Mouse (Mus musculus) kidney, embryonic 15.5 days (tissue): Measurements from ENCODE around the gene Olfr860. TPM values are rescaled to one million over a fixed set of nuclear protein-coding genes. Genes with fewer than 3 reads are reported as not detected.
"Not testable (repeated sequence)": the region's sequence is repeated elsewhere in the genome, so short reads cannot be mapped to it uniquely, and the experiment has no call there.

Experiments used
- ATAC-seq: fragments of 200-750 bp; cut with Nextera tagmentation; replicated peaks from 2 replicates; pipeline ENCODE4 v1.8.0; 2017; ENCODE audit warnings: moderate TSS enrichment; ENCODE audit not compliant: low FRiP score
- H3K27ac ChIP-seq: fragments of 300-500 bp; sonication (generic); 2 replicates; pipeline ENCODE4 v1.5.1; 2015; ENCODE audit warnings: mild to moderate bottlenecking, inconsistent platforms
- H3K27me3 ChIP-seq: fragments of 300-500 bp; sonication (generic); 2 replicates; pipeline ENCODE4 v1.6.1; 2015; ENCODE audit warnings: inconsistent platforms
- H3K36me3 ChIP-seq: fragments of 300-500 bp; sonication (generic); 2 replicates; pipeline ENCODE4 v1.6.1; 2015; ENCODE audit warnings: inconsistent platforms
- H3K4me1 ChIP-seq: fragments of 300-500 bp; sonication (generic); 2 replicates; pipeline ENCODE4 v1.6.1; 2015; ENCODE audit warnings: inconsistent platforms
- H3K4me2 ChIP-seq: fragments of 300-500 bp; sonication (generic); 2 replicates; pipeline ENCODE4 v1.6.1; 2015; ENCODE audit warnings: moderate library complexity, mild to moderate bottlenecking, inconsistent platforms
- H3K4me3 ChIP-seq: fragments of 300-500 bp; sonication (generic); replicated peaks from 2 replicates; pipeline ENCODE4 v1.5.1; 2015; ENCODE audit warnings: mild to moderate bottlenecking, inconsistent platforms
- H3K9ac ChIP-seq: fragments of 300-500 bp; sonication (generic); 2 replicates; pipeline ENCODE4 v1.6.1; 2015; ENCODE audit warnings: mild to moderate bottlenecking, inconsistent platforms
- H3K9me3 ChIP-seq: fragments of 300-500 bp; sonication (generic); replicated peaks from 2 replicates; pipeline ENCODE4 v1.6.1; 2016; ENCODE audit warnings: inconsistent platforms
- WGBS: fragments of 180-500 bp; shearing (Covaris S2); methylation state at CpG from one replicate; pipeline ENCODE4 v1.1.7; 2015; ENCODE audit warnings: mixed read lengths; 5-methylcytosine and 5-hydroxymethylcytosine counted together
- polyA plus RNA-seq: library from polyadenylated mRNA; unstranded; fragments of >200 nt; fragmentation: Nextera tagmentation; extraction: Ambion mirVana; gene quantifications from 2 replicates; pipeline ENCODE4 v1.2.1, GENCODE M21; 2015

The Olfr860 gene
- not detected in 2 replicates for polyA plus RNA-seq

DNA sequence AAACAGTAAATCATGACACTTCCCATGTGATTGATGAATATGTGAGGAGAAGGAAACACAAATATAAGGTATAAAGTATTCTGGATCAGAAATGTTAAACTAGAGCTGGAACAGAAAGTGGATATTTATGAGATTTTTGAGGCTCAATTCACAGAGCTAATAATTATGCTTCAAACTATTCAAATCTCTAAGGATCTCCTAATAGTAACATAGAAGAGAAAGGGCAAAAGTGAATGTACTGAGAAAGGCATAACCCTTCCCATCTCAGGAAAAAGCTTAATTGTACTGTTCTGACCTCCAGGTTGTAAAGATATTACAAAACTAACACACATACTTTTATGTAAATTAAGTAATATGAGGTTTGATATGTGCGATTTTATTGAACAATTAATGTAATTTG lies at the start of gene Olfr860:
TSS of gene Olfr860 (minus strand) at position 101 of the 400 bp plus-strand sequence.
- Histone ChIP-seq H3K4me3 (no peak within 1 kb of the TSS), H3K4me1 (no peaks in the 10 kb centered on the region), H3K9me3 (no peaks in the 10 kb centered on the region), H3K27me3 (no peaks in the 10 kb centered on the region), H3K4me2 (no peak within 1 kb of the TSS), H3K36me3 (no peaks in the 10 kb centered on the region), H3K27ac (no peak within 1 kb of the TSS), H3K9ac (no peak within 1 kb of the TSS)
- WGBS = 72% methylated on average over 1 of the region's 1 CpGs
- no peak for ATAC-seq

DNA sequence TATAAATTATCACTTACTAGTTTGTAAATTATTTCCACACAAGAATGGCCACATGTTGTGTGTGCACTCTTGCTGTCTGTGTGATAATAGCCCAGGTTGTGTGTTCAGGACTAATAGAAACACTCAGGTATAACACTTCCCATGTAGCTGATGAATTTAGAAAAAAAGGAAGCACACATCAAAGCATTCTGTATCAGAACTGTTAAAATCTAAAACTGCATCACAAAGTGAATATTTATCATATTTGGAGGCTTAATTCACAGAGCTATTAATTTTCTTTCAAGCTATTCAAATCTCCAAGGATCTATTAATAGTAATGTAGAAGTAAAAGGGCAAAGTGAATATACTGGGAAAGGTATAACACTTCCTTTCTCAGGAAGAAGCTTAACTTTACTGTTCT lies 38.4 kb upstream of the Olfr860 start, which contains the start of gene Olfr862:
TSS of gene Olfr862 (minus strand) at position 101 of the 400 bp plus-strand sequence.
- Histone ChIP-seq H3K4me1 (no peaks in the 10 kb centered on the region), H3K27ac (no peak within 1 kb of the TSS), H3K36me3 (no peaks in the 10 kb centered on the region), H3K9me3 (no peaks in the 10 kb centered on the region), H3K4me2 (no peak within 1 kb of the TSS), H3K27me3 (no peaks in the 10 kb centered on the region), H3K9ac (no peak within 1 kb of the TSS), H3K4me3 (no peak within 1 kb of the TSS)
- ATAC-seq = no peak

DNA sequence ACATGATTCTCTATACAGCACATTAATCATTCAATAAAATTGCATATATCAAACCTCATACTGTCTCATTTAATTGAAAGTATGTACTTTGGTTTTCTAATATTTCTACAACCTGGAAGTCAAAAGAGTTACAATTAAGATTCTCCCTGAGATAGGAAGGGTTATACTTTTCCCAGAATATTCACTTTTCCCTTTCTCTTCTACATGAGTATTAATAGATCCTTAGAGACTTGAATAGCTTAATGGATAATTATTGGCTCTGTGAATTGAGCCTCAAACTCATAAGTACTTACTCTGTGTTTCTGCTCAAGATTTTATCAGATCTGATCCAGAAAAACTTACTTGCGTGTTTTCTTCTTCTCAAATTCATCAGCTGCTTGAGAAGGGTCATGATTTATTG lies 44.9 kb downstream of the Olfr860 start, which contains the start of gene Olfr859:
TSS of gene Olfr859 (plus strand) at position 301 of the 400 bp plus-strand sequence.
- not testable (repeated sequence) for H3K27ac ChIP-seq, H3K4me2 ChIP-seq, H3K4me3 ChIP-seq, H3K9me3 ChIP-seq, H3K36me3 ChIP-seq, H3K9ac ChIP-seq, H3K27me3 ChIP-seq, H3K4me1 ChIP-seq, ATAC-seq
- WGBS = 73% methylated on average over 1 of the region's 1 CpGs

DNA sequence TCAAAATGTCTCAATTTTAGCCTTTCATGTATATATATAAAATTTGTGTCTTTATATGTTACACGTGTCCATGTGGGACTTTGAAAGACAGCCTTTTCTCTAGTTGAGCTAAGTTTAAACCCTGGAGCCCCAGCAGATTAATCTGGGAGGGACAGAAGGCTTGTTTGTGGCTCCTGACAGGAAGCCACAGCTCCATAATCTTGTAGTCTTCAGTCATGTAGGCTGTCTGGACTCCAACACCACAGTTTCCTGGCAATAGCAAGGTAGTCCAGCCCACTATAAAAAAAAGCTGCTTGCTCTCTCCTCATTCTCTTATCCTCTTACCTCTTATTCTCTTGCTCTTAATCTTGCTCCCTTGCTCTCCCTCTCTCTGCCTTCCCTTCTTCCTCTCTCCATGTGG lies 46.5 kb downstream of the Olfr860 start:
- H3K4me3 ChIP-seq = no peak overlapping the region
- no peaks in the 10 kb centered on the region for H3K27me3 ChIP-seq
- H3K36me3 ChIP-seq = no peaks in the 10 kb centered on the region
- WGBS = 81% methylated on average over 1 of the region's 1 CpGs
- no peak overlapping the region for H3K9ac ChIP-seq
- no peak overlapping the region for H3K4me2 ChIP-seq
- no peaks in the 10 kb centered on the region for H3K4me1 ChIP-seq
- H3K27ac ChIP-seq = no peak overlapping the region
- ATAC-seq = no peak
- no peaks in the 10 kb centered on the region; the same call in 1 of the 2 replicates for H3K9me3 ChIP-seq

Other genes starting within 250 kb of the Olfr860 start
- gene Zfp317, start 227.6 kb downstream of the Olfr860 start, polyA plus RNA-seq = 31.6 and 33.1 TPM in 2 replicates
- not detected in 2 replicates for gene Olfr857, start 140.3 kb downstream of the Olfr860 start, polyA plus RNA-seq
- not detected in 2 replicates for gene Olfr58, start 69.5 kb downstream of the Olfr860 start, polyA plus RNA-seq
- not detected in 2 replicates for gene Olfr859, start 44.8 kb downstream of the Olfr860 start, polyA plus RNA-seq
- gene Olfr862, start 38.3 kb upstream of the Olfr860 start, polyA plus RNA-seq = not detected in 2 replicates
- 0.23 and 0.32 TPM in 2 replicates for gene Olfr77, start 67.1 kb upstream of the Olfr860 start, polyA plus RNA-seq
- not detected in 2 replicates for gene Olfr866, start 178.3 kb upstream of the Olfr860 start, polyA plus RNA-seq
- gene Olfr867, start 207.8 kb upstream of the Olfr860 start, polyA plus RNA-seq = not detected in 2 replicates
- gene Olfr868, start 248.9 kb upstream of the Olfr860 start, polyA plus RNA-seq = not detected in 2 replicates